Mouse (Mus musculus): ENCODE data around the gene Krcc1.
"Not testable (repeated sequence)": the region's sequence is repeated elsewhere in the genome, so short reads cannot be mapped to it uniquely, and the experiment has no call there.

Gene Krcc1

GRCm38 (mm10) chr6:71330486-71330885 is 59.0 kb downstream of the Krcc1 start:
- no peak for DNase-seq (ENCODE audit: inconsistent age in 2 of 2, low spot score in 1 of 2)

GRCm38 (mm10) chr6:71331491-71331890 is 60.0 kb downstream of the Krcc1 start:
- not testable (repeated sequence) for DNase-seq (ENCODE audit: inconsistent age in 2 of 2, low spot score in 1 of 2)

GRCm38 (mm10) chr6:71332236-71332965 is 60.9 kb downstream of the Krcc1 start:
- no peak for DNase-seq (ENCODE audit: inconsistent age in 2 of 2, low spot score in 1 of 2)

GRCm38 (mm10) chr6:71333031-71333430 is 61.6 kb downstream of the Krcc1 start:
- DNase-seq (ENCODE audit: inconsistent age in 2 of 2, low spot score in 1 of 2) = no peak

GRCm38 (mm10) chr6:71333578-71334273 is 62.2 kb downstream of the Krcc1 start:
- no peak for DNase-seq (ENCODE audit: inconsistent age in 2 of 2, low spot score in 1 of 2)
